Mouse (Mus musculus): ENCODE measurements around the gene Tfcp2. TPM values are rescaled to one million over a fixed set of nuclear protein-coding genes. Genes with fewer than 3 reads are reported as not detected.
A peak's percentile ranks its signal among the peaks of the same experiment; 100 is the strongest.

Gene Tfcp2
- total and polyA plus RNA-seq, 2 experiments: 4.0 to 5.8 TPM

DNA sequence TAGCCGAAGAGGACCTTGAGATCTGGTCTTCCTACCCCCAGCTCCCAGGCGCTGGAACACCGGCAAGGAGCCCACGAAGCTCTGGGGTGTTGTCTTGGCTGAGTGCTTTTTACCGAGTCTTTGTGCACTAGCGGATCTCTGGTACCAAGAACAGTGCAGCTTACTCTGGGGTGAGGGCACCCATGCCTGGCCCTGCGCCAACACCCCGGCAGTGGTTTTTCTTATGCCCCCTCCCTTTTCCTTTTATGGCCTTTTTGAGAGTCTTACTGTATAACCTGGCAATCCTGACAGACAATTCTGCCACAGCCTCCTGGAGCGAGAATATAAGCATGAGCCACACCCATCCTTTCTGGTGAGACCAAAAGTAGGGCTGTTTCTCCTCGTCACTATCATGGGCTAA, 73.5 kb downstream of the Tfcp2 start:
- no peaks in the 10 kb centered on the region for H3K79me2 ChIP-seq (ENCODE audit: control insufficient read depth, insufficient read depth, low read length)
- no peak overlapping the region for H3K4me3 ChIP-seq (ENCODE audit: insufficient read depth, low read depth, low read length)
- no peaks in the 10 kb centered on the region for H3K27me3 ChIP-seq (ENCODE audit: control insufficient read depth, insufficient read depth, low read length)
- no peak for DNase-seq (ENCODE audit: extremely low read depth, low read depth, low spot score)
- H3K36me3 ChIP-seq (ENCODE audit: control insufficient read depth, insufficient read depth, low read length): peaks cover 40% of the 10 kb centered on the region
- TF ChIP-seq POLR2A (IDR thresholded peaks at IDR 0.05; ENCODE audit: extremely low read depth, insufficient read depth, low read length) (no peak), CTCF (IDR thresholded peaks at IDR 0.05; ENCODE audit: low read depth, low read length) (no peak)
- 90% methylated on average over 10 of the region's 10 CpGs for whole genome bisulfite sequencing
- no peak overlapping the region for H3K27ac ChIP-seq (replicated peaks; ENCODE audit: insufficient read depth, low read depth, low read length)
- H3K9ac ChIP-seq (ENCODE audit: low read depth, low read length): no peak overlapping the region
- peaks cover 7% of the 10 kb centered on the region for H3K4me1 ChIP-seq (ENCODE audit: control insufficient read depth, insufficient read depth, low read length)

GRCm38 (mm10) chr15:100473926-100474503, 77.8 kb downstream of the Tfcp2 start:
- Histone ChIP-seq H3K27ac (replicated peaks; ENCODE audit: insufficient read depth, low read depth, low read length) (peak overlapping the region; percentile 33; the same call in 1 of the 2 replicates), H3K79me2 (ENCODE audit: control insufficient read depth, insufficient read depth, low read length) (no peaks in the 10 kb centered on the region), H3K4me3 (ENCODE audit: insufficient read depth, low read depth, low read length) (no peak overlapping the region), H3K4me1 (ENCODE audit: control insufficient read depth, insufficient read depth, low read length) (peaks cover 17% of the 10 kb centered on the region), H3K36me3 (ENCODE audit: control insufficient read depth, insufficient read depth, low read length) (peaks cover 27% of the 10 kb centered on the region; the same call in 1 of the 2 replicates), H3K27me3 (ENCODE audit: control insufficient read depth, insufficient read depth, low read length) (no peaks in the 10 kb centered on the region), H3K9ac (ENCODE audit: low read depth, low read length) (no peak overlapping the region)
- 33% methylated on average over 7 of the region's 7 CpGs for WGBS
- DNase-seq (ENCODE audit: extremely low read depth, low read depth, low spot score): peak; percentile 86
- TF ChIP-seq POLR2A (IDR thresholded peaks at IDR 0.05; ENCODE audit: extremely low read depth, insufficient read depth, low read length) (no peak), CTCF (IDR thresholded peaks at IDR 0.05; ENCODE audit: low read depth, low read length) (no peak)

DNA sequence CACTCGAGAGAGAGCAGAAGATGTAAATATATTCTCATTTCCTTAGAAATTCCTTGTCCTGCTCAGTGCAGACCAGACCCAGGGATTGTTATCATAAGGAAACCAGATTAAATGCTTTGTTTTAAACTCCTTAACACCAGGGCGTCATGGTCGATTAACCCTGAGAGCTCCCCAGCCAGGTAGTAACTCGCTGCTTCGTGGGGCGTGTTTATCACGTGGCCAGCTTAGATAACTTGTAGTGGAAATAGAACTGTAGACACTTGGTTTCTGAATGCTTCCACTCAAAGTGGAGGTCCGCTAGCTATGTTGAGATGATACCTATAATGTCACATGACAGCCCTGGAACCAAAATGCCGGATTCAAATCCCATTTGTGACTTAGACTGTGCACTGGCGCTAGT, 81.8 kb downstream of the Tfcp2 start:
- Histone ChIP-seq H3K4me1 (ENCODE audit: control insufficient read depth, insufficient read depth, low read length) (peaks cover 26% of the 10 kb centered on the region), H3K9ac (ENCODE audit: low read depth, low read length) (no peak overlapping the region), H3K27ac (replicated peaks; ENCODE audit: insufficient read depth, low read depth, low read length) (no peak overlapping the region), H3K36me3 (ENCODE audit: control insufficient read depth, insufficient read depth, low read length) (peaks cover 6% of the 10 kb centered on the region; the same call in 1 of the 2 replicates), H3K4me3 (ENCODE audit: insufficient read depth, low read depth, low read length) (no peak overlapping the region), H3K79me2 (ENCODE audit: control insufficient read depth, insufficient read depth, low read length) (no peaks in the 10 kb centered on the region), H3K27me3 (ENCODE audit: control insufficient read depth, insufficient read depth, low read length) (no peaks in the 10 kb centered on the region)
- WGBS: 67% methylated on average over 10 of the region's 10 CpGs
- DNase-seq (ENCODE audit: extremely low read depth, low read depth, low spot score): no peak
- TF ChIP-seq POLR2A (IDR thresholded peaks at IDR 0.05; ENCODE audit: extremely low read depth, insufficient read depth, low read length) (no peak), CTCF (IDR thresholded peaks at IDR 0.05; ENCODE audit: low read depth, low read length) (no peak)

GRCm38 (mm10) chr15:100469189-100469545, 82.6 kb downstream of the Tfcp2 start:
- 1% methylated on average over 19 of the region's 19 CpGs for WGBS
- no peak for TF ChIP-seq POLR2A (IDR thresholded peaks at IDR 0.05; ENCODE audit: extremely low read depth, insufficient read depth, low read length)
- TF ChIP-seq CTCF (IDR thresholded peaks at IDR 0.05; ENCODE audit: low read depth, low read length): no peak
- peak overlapping the region; percentile 88 for H3K4me3 ChIP-seq (ENCODE audit: insufficient read depth, low read depth, low read length)
- peak overlapping the region; percentile 91 for H3K9ac ChIP-seq (ENCODE audit: low read depth, low read length)
- no peaks in the 10 kb centered on the region for H3K79me2 ChIP-seq (ENCODE audit: control insufficient read depth, insufficient read depth, low read length)
- peak; percentile 30 for DNase-seq (ENCODE audit: extremely low read depth, low read depth, low spot score)
- H3K4me1 ChIP-seq (ENCODE audit: control insufficient read depth, insufficient read depth, low read length): peaks cover 26% of the 10 kb centered on the region
- peaks cover 2% of the 10 kb centered on the region; the same call in 1 of the 2 replicates for H3K36me3 ChIP-seq (ENCODE audit: control insufficient read depth, insufficient read depth, low read length)
- peak overlapping the region; percentile 90 for H3K27ac ChIP-seq (replicated peaks; ENCODE audit: insufficient read depth, low read depth, low read length)
- H3K27me3 ChIP-seq (ENCODE audit: control insufficient read depth, insufficient read depth, low read length): no peaks in the 10 kb centered on the region

GRCm38 (mm10) chr15:100468295-100469188, 83.3 kb downstream of the Tfcp2 start, which contains the start of gene Letmd1:
Gene Letmd1, plus strand, starts transcription at chr15:100469023.
- TF ChIP-seq POLR2A (IDR thresholded peaks at IDR 0.05; ENCODE audit: extremely low read depth, insufficient read depth, low read length): peak; percentile 30; the same call in 1 of the 2 replicates
- TF ChIP-seq CTCF (IDR thresholded peaks at IDR 0.05; ENCODE audit: low read depth, low read length): peak; percentile 77
- 1% methylated on average over 84 of the region's 84 CpGs for WGBS
- Histone ChIP-seq H3K27me3 (ENCODE audit: control insufficient read depth, insufficient read depth, low read length) (no peaks in the 10 kb centered on the region), H3K27ac (replicated peaks; ENCODE audit: insufficient read depth, low read depth, low read length) (peak within 1 kb of the TSS; percentile 90), H3K36me3 (ENCODE audit: control insufficient read depth, insufficient read depth, low read length) (peaks cover 2% of the 10 kb centered on the region; the same call in 1 of the 2 replicates), H3K79me2 (ENCODE audit: control insufficient read depth, insufficient read depth, low read length) (no peaks in the 10 kb centered on the region), H3K4me1 (ENCODE audit: control insufficient read depth, insufficient read depth, low read length) (peaks cover 21% of the 10 kb centered on the region), H3K9ac (ENCODE audit: low read depth, low read length) (peak within 1 kb of the TSS; percentile 91), H3K4me3 (ENCODE audit: insufficient read depth, low read depth, low read length) (peak within 1 kb of the TSS; percentile 88)
- DNase-seq (ENCODE audit: extremely low read depth, low read depth, low spot score): peak; percentile 65

Measured in liver, adult 2 months (tissue).